Mouse (Mus musculus): ENCODE data around the gene Alox5ap. TPM values are rescaled to one million over a fixed set of nuclear protein-coding genes. Genes with fewer than 3 reads are reported as not detected.

The Alox5ap gene
- polyA plus RNA-seq, 1 experiment, result 50.1 TPM

DNA sequence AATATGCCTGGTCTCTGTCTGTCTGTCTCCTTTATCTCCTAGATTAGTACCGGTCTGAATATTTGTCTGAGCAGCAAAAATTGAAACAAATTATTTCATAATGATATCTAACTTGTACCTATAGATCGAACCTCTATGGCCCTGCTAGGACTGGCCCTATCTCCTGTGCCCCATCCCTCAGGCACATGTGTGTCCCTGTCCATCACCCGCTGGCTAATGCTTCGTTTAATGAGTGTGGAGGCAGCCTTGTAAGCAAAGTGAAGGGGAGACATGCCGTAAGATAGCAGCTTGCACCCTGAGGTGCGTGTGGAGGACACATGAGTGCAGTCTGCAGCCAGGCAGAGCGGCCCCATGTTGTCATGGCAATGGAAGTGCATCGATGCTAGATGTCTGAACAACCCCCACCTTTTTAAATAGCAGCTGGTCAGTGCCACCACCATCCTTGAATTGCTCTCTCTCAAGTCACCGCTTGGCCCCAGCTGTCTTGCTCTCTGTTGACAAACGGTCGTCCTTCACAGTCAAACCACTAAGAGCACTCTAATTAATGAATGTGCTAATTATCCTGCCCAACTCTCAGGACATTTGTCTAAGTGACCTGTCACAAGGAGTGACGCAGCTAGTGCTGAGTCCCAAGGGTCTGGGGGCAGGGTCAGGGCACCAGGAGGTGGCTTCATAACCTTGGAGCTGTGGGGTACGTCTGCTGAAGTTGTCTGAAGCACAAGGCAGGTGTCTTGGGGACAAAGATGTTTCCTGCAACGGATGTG is 6.9 kb upstream of the Alox5ap start:
- Histone ChIP-seq H3K4me1 (replicated peaks; ENCODE audit: control insufficient read depth, insufficient read depth, low read length) (peaks cover 20% of the 10 kb centered on the region), H3K4me3 (ENCODE audit: control insufficient read depth, insufficient read depth, low read length) (no peak overlapping the region), H3K27me3 (ENCODE audit: control insufficient read depth, insufficient read depth, low read length) (no peaks in the 10 kb centered on the region), H3K36me3 (ENCODE audit: control insufficient read depth, insufficient read depth, low read length) (no peaks in the 10 kb centered on the region), H3K27ac (ENCODE audit: control insufficient read depth, insufficient read depth, low read length) (no peak overlapping the region)
- WGBS, result 81% methylated on average over 14 of the region's 14 CpGs
- no peak for TF ChIP-seq POLR2A (IDR thresholded peaks at IDR 0.05; ENCODE audit: control insufficient read depth, extremely low read depth, insufficient read depth, low read length, poor library complexity)
- no peak for TF ChIP-seq CTCF (IDR thresholded peaks at IDR 0.05; ENCODE audit: borderline replicate concordance, control insufficient read depth, extremely low read depth, insufficient read depth, low read length, poor library complexity)
- DNase-seq, result no peak

GRCm38 (mm10) chr5:149259093-149259492 is 5.5 kb upstream of the Alox5ap start:
- DNase-seq, result no peak
- Histone ChIP-seq H3K4me1 (replicated peaks; ENCODE audit: control insufficient read depth, insufficient read depth, low read length) (peaks cover 20% of the 10 kb centered on the region), H3K27ac (ENCODE audit: control insufficient read depth, insufficient read depth, low read length) (no peak overlapping the region), H3K4me3 (ENCODE audit: control insufficient read depth, insufficient read depth, low read length) (no peak overlapping the region), H3K36me3 (ENCODE audit: control insufficient read depth, insufficient read depth, low read length) (no peaks in the 10 kb centered on the region), H3K27me3 (ENCODE audit: control insufficient read depth, insufficient read depth, low read length) (no peaks in the 10 kb centered on the region)
- TF ChIP-seq CTCF (IDR thresholded peaks at IDR 0.05; ENCODE audit: borderline replicate concordance, control insufficient read depth, extremely low read depth, insufficient read depth, low read length, poor library complexity) (no peak), POLR2A (IDR thresholded peaks at IDR 0.05; ENCODE audit: control insufficient read depth, extremely low read depth, insufficient read depth, low read length, poor library complexity) (no peak)
- 95% methylated on average over 16 of the region's 16 CpGs for WGBS

GRCm38 (mm10) chr5:149261449-149261848 is 3.1 kb upstream of the Alox5ap start:
- DNase-seq, result no peak
- Histone ChIP-seq H3K27ac (ENCODE audit: control insufficient read depth, insufficient read depth, low read length) (no peak overlapping the region), H3K4me3 (ENCODE audit: control insufficient read depth, insufficient read depth, low read length) (no peak overlapping the region), H3K4me1 (replicated peaks; ENCODE audit: control insufficient read depth, insufficient read depth, low read length) (peaks cover 29% of the 10 kb centered on the region), H3K36me3 (ENCODE audit: control insufficient read depth, insufficient read depth, low read length) (no peaks in the 10 kb centered on the region), H3K27me3 (ENCODE audit: control insufficient read depth, insufficient read depth, low read length) (no peaks in the 10 kb centered on the region)
- no peak for TF ChIP-seq CTCF (IDR thresholded peaks at IDR 0.05; ENCODE audit: borderline replicate concordance, control insufficient read depth, extremely low read depth, insufficient read depth, low read length, poor library complexity)
- no peak for TF ChIP-seq POLR2A (IDR thresholded peaks at IDR 0.05; ENCODE audit: control insufficient read depth, extremely low read depth, insufficient read depth, low read length, poor library complexity)
- 93% methylated on average over 7 of the region's 7 CpGs for WGBS

- Histone ChIP-seq H3K27ac (ENCODE audit: control insufficient read depth, insufficient read depth, low read length) (no peak overlapping the region), H3K27me3 (ENCODE audit: control insufficient read depth, insufficient read depth, low read length) (no peaks in the 10 kb centered on the region), H3K4me1 (replicated peaks; ENCODE audit: control insufficient read depth, insufficient read depth, low read length) (peaks cover 32% of the 10 kb centered on the region), H3K4me3 (ENCODE audit: control insufficient read depth, insufficient read depth, low read length) (no peak overlapping the region), H3K36me3 (ENCODE audit: control insufficient read depth, insufficient read depth, low read length) (no peaks in the 10 kb centered on the region)
- 89% methylated on average over 6 of the region's 6 CpGs for WGBS
- no peak for TF ChIP-seq CTCF (IDR thresholded peaks at IDR 0.05; ENCODE audit: borderline replicate concordance, control insufficient read depth, extremely low read depth, insufficient read depth, low read length, poor library complexity)
- DNase-seq, result peak; percentile 39
These were observed 2.7 kb upstream of the Alox5ap start for GRCm38 (mm10) chr5:149261866-149262265.

- no peaks in the 10 kb centered on the region for H3K27me3 ChIP-seq (ENCODE audit: control insufficient read depth, insufficient read depth, low read length)
- no peak for DNase-seq
- H3K27ac ChIP-seq (ENCODE audit: control insufficient read depth, insufficient read depth, low read length), result no peak overlapping the region
- H3K4me1 ChIP-seq (replicated peaks; ENCODE audit: control insufficient read depth, insufficient read depth, low read length), result peaks cover 27% of the 10 kb centered on the region
- 0 out of 2 replicates have a peak overlapping the region, but pooled peaks have one; percentile 1 for H3K4me3 ChIP-seq (ENCODE audit: control insufficient read depth, insufficient read depth, low read length)
- H3K36me3 ChIP-seq (ENCODE audit: control insufficient read depth, insufficient read depth, low read length), result no peaks in the 10 kb centered on the region
- no peak for TF ChIP-seq POLR2A (IDR thresholded peaks at IDR 0.05; ENCODE audit: control insufficient read depth, extremely low read depth, insufficient read depth, low read length, poor library complexity)
- 17% methylated on average over 6 of the region's 6 CpGs for WGBS
These were observed 312 bp downstream of the Alox5ap start for GRCm38 (mm10) chr5:149264878-149265279.

GRCm38 (mm10) chr5:149266761-149267221 is 2.2 kb downstream of the Alox5ap start:
- Histone ChIP-seq H3K27ac (ENCODE audit: control insufficient read depth, insufficient read depth, low read length) (peak overlapping the region; percentile 3; the same call in 1 of the 2 replicates), H3K4me3 (ENCODE audit: control insufficient read depth, insufficient read depth, low read length) (no peak overlapping the region), H3K4me1 (replicated peaks; ENCODE audit: control insufficient read depth, insufficient read depth, low read length) (peaks cover 27% of the 10 kb centered on the region), H3K27me3 (ENCODE audit: control insufficient read depth, insufficient read depth, low read length) (no peaks in the 10 kb centered on the region), H3K36me3 (ENCODE audit: control insufficient read depth, insufficient read depth, low read length) (no peaks in the 10 kb centered on the region)
- 17% methylated on average over 8 of the region's 8 CpGs for WGBS
- TF ChIP-seq CTCF (IDR thresholded peaks at IDR 0.05; ENCODE audit: borderline replicate concordance, control insufficient read depth, extremely low read depth, insufficient read depth, low read length, poor library complexity), result no peak
- TF ChIP-seq POLR2A (IDR thresholded peaks at IDR 0.05; ENCODE audit: control insufficient read depth, extremely low read depth, insufficient read depth, low read length, poor library complexity), result no peak
- DNase-seq, result no peak

DNA sequence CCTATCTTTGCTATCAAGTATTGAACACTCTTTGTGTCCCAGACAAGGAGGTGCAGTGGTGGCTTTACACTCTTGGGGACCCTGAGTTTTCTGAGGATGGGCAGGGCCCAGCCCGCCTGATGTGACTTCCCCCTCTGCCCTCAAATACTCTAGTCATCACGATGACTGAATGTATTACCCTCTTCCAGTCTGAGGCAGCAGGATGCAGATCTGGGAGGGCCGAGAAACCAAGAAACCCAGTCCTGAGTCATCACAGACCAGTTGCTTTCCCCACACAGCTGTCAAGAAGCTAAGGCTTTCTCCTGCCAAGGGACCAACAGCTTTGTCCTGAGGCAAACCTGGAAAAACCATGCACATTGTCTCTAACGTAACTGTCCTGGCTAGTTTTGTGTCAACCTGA is 2.9 kb downstream of the Alox5ap start:
- WGBS, result 52% methylated on average over 4 of the region's 4 CpGs
- Histone ChIP-seq H3K36me3 (ENCODE audit: control insufficient read depth, insufficient read depth, low read length) (no peaks in the 10 kb centered on the region), H3K4me1 (replicated peaks; ENCODE audit: control insufficient read depth, insufficient read depth, low read length) (peaks cover 30% of the 10 kb centered on the region), H3K27me3 (ENCODE audit: control insufficient read depth, insufficient read depth, low read length) (no peaks in the 10 kb centered on the region), H3K4me3 (ENCODE audit: control insufficient read depth, insufficient read depth, low read length) (no peak overlapping the region), H3K27ac (ENCODE audit: control insufficient read depth, insufficient read depth, low read length) (no peak overlapping the region)
- TF ChIP-seq POLR2A (IDR thresholded peaks at IDR 0.05; ENCODE audit: control insufficient read depth, extremely low read depth, insufficient read depth, low read length, poor library complexity) (no peak), CTCF (IDR thresholded peaks at IDR 0.05; ENCODE audit: borderline replicate concordance, control insufficient read depth, extremely low read depth, insufficient read depth, low read length, poor library complexity) (no peak)
- no peak for DNase-seq

Data from thymus, adult 2 months (tissue).